Mouse (Mus musculus): ENCODE data around the gene Rbm8a2. TPM values are rescaled to one million over a fixed set of nuclear protein-coding genes. Genes with fewer than 3 reads are reported as not detected.

Gene Rbm8a2
- total RNA-seq, 2 experiments from 2014 or later, result not detected

- DNase-seq (ENCODE audit: low spot score in 2 of 2), result peak in 1 of 2 experiments; percentile 22
Observed at GRCm38 (mm10) chr1:175936282-175936737, 42.6 kb downstream of the Rbm8a2 start.

GRCm38 (mm10) chr1:175931391-175931790 lies 47.5 kb downstream of the Rbm8a2 start:
- no peak for DNase-seq (ENCODE audit: low spot score in 2 of 2)

Other genes with a start within 250 kb of the Rbm8a2 start
- gene Exo1, start 98.5 kb downstream of the Rbm8a2 start, total RNA-seq (2021), result 10 to 100 TPM; 13.1 to 16.1 TPM
- gene Gm38100, start 58.8 kb downstream of the Rbm8a2 start, total RNA-seq (2021), result not detected